Mouse (Mus musculus) heart, postnatal 0 days (tissue): ENCODE data around the gene Col9a2.

Experiments
- CTCF ChIP-seq: IDR thresholded peaks from 2 replicates; pipeline ENCODE4 v1.5.1; 2016; ENCODE audit warnings: antibody characterized with exemption, control low read depth, low read depth
- EP300 ChIP-seq: IDR thresholded peaks from 2 replicates; pipeline ENCODE4 v1.6.1; 2016; ENCODE audit warnings: antibody characterized with exemption, low read depth

- TF ChIP-seq CTCF (peak; percentile 58), EP300 (no peak)
These were observed 1.9 kb downstream of the Col9a2 start for GRCm38 (mm10) chr4:121040897-121041671.
